Mouse (Mus musculus): Measurements from ENCODE around the gene Rpl27. TPM values are rescaled to one million over a fixed set of nuclear protein-coding genes. Genes with fewer than 3 reads are reported as not detected.
"Not testable (repeated sequence)": the region's sequence is repeated elsewhere in the genome, so short reads cannot be mapped to it uniquely, and the experiment has no call there.

Gene Rpl27
- total and polyA plus RNA-seq, 3 experiments, result 34.0 to 133 (median 75.2) TPM

DNA sequence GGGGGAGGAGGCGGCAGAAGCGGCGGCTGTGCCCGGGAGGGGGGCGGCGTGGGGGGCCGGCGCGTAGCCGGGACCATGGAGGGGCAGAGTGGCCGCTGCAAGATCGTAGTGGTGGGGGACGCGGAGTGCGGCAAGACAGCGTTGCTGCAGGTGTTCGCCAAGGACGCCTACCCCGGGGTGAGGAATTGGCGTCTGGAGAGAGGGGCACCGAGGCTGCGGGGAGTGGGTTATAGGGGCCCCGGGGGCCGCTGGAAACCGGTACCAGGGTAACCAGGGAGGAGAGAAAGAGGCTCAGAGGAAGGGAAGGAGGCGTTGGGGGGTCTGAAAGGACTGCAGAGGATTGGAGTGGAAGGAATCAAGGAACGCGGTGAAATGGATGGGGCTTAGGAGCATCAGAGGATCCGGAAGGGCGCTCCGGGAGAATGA, 26.2 kb downstream of the Rpl27 start:
- DNase-seq, result no peak

DNA sequence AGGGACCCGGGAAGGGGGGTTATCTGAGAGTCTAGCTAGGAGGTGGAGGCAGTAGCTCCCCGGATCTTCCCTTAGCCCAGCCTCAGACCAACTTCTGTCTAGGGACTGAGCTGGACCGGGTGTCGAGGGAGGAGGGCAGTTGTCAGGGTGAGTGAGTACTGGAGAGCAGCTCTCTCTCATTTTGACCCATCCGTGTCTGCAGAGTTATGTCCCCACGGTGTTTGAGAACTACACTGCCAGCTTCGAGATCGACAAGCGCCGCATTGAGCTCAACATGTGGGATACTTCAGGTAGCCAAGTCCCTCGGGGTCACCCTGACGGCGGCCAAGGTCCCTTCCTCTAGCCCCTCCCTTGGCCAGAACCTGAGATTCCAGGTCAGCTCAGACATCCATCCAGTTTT, 26.6 kb downstream of the Rpl27 start:
- DNase-seq, result no peak

DNA sequence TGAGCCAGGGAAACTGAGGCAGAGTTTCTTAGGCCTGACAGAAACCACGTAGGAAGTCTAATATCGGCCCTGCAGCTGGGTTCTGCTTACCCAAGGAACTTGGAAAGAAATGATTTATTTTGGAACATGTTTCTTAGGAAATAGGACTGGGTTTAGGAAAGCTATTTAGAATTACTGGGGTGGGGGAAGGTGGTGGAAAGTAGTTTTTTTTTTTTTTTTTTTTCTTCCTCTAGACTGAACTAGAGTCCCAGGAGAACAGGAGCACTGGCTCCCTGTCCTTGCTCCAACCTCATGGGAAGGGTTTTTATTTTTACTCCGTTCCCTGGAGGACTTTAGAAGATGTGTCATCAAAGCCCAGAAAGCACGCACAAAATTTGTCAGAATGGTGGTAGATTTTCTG, 27.1 kb downstream of the Rpl27 start:
- no peak for DNase-seq

DNA sequence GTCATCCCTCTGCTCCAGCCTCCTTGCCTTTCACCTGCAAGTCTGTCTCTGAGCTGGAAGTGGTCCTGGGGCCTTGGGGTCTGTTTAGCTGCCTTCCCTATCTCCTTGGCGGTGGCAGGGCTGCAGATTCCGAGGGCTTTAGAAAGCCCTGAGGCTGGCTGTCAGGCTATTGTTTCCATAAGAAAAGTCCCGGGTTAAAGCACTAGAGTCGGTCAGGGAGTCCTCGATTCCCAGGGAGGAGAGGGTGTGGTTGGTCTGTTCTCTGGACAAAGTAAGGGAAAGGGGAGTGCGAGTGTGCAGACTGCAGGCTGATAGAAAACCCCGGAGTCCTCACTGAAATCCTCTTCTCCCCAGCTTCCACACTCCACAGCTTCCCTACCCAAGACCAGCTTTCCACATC, 28.1 kb downstream of the Rpl27 start:
- DNase-seq, result no peak

DNA sequence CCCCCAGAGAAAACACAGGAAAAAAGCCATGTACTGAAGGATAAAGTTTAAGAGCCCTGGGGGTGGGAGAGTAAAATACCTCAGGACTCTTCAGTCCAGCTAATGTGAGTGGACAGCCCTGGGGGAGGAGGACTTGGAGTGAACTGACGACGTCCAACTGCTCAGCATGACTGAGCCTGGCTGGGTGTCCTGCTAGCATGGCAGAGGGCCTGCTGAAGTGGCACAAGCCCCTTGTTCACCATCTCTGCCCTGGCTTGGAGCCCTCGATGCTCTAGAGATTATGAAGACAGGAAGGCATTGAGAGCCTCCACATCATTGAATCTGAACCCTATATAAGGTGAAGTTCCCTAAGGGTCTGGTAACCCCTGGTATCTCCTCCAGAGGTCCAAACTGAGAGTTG, 29.8 kb downstream of the Rpl27 start:
- no peak for DNase-seq

DNA sequence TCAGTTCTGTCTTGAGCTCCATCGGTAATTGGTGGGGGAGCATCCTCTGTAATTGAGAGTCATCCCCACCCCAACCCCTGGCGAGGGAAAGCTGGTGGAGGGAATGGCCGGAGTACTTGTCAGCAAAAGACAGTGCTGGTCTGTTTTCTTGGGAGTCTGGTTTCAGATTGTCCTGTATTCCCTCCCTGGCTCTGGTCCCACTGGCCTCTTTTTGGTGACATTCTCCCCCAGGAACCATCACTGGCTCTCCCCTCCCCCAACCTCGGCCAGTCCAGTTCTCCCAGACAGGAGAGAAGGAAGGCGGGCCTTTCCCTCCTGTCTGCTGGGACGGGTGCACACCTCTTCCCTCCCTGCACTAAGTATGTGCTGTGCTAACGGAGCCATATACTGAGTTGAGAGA, 30.2 kb downstream of the Rpl27 start:
- DNase-seq, result no peak

DNA sequence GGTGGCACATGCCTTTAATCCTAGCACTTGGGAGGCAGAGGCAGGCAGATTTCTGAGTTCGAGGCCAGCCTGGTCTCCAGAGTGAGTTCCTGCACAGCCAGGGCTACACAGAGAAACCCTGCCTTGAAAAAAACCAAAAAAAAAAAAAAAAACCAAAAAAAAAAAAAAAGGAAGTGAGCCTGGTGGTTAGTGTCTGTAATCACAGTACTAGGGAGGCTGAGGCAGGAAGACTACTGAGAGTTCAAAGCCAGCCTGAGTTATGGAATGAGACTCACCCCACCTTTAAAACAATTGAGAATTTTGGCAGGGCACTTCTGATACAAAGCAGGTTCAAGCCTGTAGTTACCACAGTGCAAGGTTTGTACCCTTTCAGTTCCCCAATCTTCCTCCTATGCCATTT, 31.6 kb downstream of the Rpl27 start:
- not testable (repeated sequence) for DNase-seq

DNA sequence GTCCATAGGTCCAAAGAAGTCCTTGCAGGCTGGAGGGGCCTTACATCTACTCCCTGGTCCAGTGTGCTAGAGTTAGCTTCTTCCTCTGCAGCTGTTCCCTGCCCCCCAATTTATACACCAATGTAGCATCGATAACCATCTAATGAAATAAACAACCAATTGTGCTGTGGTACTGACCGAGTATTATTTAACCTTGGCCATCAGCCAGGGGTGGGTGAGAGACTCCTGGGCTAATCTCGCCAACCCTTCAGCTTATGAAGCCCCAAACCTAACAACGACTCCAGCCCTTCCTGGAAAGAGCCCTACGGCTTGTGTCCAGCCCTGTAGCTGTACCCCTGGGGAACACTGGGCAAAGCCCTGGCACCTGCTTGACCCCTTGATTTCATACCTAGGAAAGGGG, 32.2 kb downstream of the Rpl27 start:
- DNase-seq, result no peak

DNA sequence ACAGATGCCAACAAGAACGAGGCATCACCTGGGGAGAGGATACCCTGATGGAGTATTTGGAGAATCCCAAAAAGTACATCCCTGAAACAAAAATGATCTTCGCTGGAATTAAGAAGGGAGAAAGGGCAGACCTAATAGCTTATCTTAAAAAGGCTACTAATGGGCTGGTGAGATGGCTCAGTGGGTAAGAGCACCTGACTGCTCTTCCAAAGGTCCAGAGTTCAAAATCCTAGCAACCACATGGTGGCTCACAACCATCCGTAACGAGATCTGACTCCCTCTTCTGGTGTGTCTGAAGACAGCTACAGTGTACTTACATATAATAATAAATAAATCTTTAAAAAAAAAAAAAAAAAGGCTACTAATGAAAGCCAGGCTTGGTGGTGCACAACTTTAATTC, 34.3 kb downstream of the Rpl27 start:
- not testable (repeated sequence) for DNase-seq

DNA sequence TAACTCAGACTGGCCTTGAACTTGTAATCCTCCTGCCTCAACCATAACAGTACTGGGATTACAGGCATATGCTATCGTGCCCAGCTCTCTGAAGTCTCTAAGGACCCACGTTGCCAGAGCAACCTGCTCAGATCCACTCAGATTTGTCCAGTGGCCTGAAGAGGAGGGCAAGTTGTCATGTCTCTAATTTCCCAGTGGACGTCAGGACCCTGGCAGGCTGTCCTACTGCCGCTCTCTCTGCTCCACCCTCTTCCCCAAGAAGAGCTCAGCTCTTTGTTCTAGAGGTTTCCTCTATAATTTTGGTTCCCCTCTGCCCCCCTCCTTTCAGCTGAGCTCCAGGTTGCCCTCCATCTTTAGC, 35.1 kb downstream of the Rpl27 start:
- DNase-seq, result no peak

DNA sequence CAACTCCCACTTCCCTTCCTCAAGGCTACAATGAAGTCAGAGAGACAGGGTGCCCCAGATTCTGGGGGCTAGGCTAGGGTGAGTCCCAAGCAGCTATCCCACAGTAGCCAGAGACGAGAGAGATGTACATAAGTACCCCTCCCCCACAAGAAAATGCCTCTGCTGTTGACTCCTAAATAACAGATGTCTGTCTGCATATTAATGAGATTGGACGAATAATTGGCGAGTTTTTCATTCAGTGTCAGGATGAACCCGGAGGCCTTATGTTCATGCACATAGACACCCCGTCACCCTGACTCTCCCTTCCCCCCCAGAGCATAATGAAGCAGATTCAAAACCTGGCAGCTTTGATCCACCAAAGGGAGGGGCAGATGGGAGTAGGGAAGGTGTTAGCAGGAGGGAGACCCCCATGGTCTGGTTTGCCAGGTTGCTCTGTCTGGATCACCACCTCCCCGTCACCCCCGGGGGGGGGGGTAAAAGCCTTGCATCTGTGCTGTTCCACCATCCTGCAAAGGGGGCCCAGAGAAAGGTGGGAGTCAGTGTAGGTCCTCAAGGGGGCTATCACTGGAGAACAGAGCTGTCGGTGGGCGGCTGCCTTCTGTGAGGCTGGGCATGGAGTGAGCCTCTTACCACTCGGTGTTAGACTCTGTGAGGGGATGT, 35.6 kb downstream of the Rpl27 start:
- DNase-seq, result no peak

DNA sequence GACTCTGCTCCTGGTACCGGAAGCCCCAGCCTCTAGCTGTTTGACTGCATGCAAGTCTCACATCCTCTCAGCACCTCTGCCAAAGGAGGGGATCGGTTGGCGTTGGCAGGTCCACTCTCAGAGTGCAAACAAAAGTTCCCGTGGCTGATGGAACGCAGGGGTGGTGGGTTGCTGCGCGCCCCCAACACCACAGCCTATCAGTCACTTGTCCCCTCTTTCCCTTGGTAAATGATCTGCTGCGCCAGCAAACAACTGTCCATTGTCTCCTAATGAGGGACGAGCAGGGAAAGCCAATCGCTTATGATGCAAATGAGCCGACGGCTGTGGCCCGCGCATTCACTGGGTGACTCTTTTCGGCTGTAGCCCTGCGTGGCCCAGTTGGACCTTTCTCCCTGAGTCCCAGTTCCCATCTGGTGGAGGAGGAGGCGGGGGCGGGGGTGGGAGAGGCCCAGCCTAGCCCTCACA, 37.1 kb downstream of the Rpl27 start:
- DNase-seq, result no peak

DNA sequence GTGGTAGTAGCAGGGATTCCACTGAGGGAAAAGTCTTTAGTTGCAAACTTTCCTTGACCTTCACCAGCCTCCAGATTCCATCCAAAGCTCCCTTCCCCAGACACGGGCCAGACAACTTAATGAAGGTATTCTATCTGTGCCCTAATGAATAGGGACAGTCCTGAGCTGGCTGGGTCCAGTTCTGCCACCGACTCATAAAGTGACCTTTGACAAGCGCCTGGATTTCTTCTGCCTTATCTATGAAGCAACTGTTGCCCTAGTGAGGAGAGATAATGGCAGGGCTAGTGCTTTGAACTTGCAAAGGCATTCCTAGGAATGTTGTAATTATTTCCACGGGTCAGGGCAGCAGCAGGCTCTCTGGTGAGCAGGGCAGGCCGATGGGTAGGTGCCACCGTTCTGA, 38.8 kb downstream of the Rpl27 start:
- DNase-seq, result peak; percentile 42

DNA sequence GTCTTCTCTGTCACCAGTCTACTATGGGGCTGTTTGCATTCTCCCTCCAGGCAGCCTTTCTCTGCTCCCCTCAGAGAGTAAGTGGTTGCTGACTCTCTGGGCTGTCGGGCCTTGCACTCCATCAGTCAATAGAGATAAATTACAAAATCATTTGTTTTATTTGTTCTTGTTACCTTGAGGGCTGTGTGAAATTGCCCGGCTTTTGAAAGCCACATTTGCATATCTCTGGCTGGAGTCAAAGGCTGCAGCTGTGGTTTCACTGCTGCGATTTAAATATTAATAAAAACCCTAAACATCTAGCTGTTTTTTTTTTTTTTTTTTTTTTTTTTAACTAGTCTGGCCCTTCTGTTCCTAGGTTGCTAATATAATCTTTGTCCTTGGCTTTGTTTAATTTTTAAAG, 41.7 kb downstream of the Rpl27 start:
- DNase-seq, result no peak

DNA sequence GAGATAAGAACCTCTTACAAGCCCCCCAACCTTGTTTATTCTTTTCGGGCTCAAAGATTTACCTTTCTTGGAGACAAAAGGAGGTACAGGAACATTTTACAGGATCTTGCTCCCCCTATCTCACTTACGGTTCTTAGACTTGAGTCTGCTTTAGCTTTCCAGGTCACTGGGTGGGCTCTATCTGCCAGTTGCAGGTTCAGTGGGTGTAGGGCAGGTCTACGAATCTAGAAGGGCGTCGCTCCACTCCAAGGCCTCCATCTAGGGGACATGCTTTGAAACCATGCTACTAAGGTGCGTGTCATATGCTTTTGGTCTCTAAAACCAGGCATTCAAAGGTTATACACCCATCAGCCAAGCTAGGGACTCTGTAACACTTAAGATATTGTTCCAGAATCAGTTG, 42.1 kb downstream of the Rpl27 start:
- DNase-seq, result no peak

DNA sequence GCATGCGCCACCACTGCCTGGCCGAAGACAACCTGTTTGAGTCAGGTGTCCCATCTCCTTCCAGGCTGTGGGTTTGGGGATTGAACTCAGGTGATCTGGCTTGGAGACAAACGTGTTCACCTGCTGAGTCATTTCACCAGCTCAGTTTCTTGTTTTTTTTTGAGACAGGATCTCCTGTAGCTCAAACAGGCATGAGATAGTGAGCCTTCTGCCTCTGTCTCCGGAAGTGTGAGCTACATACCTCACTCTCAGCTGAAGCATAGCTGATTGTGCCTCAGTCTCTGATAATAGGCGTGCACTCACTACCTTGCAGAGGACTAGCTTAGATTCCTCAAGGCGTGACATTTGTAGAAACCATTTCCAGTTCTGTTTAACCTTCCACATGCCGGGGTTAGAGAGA, 42.7 kb downstream of the Rpl27 start:
- DNase-seq, result no peak

DNA sequence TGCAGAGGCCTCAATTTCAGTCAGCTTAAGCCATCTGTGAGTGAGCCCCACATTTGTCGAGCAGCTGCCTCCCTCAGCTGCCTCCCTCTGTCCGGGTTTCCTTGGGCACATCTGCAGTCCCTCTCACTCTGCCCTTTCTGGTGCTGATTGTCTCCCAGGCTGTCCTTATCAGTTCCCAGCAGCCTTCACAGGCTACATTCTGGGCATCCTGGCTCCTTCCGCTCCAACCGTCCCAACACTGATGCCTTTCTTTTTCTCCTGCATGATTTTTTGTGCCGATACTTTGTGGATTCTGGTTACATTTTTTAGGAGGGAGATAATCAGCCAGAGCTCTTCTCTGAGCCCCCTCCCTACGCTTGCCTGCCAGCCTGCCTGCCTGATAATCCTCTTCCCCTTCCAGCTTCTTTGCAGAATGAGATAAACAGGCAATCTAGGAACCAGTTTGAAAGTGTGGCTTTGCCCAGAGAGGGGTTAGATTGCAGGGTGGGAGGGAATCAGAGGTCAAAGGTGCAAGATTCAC, 43.5 kb downstream of the Rpl27 start:
- no peak for DNase-seq

DNA sequence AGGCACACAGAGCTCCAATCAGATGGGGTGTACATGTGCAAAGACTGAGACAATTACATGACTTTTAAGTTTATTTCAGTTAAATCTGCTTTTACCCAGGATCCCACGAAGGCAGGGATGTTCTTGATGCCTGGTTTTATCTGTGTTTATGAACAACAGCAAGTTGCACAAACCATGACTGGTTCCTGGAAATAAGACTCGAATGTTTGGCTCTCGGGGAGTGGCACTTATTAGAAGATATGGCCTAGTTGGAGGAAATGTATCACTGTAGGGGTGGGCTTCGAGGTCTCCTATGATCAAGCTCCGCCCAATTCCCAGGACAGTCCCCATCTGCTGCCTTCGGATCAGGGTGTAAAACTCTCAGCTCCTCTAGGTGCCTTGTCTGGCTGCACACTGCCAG, 44.0 kb downstream of the Rpl27 start:
- DNase-seq, result no peak

Small RNAs within 50 kb of the gene (microRNA-seq; reads per million reads assigned to microRNA genes)
- 0 to 0.88 reads per million in 2 experiments for gene Mir6929

Other genes starting within 250 kb of the Rpl27 start
- gene Ezh1, start 215.8 kb upstream of the Rpl27 start, total RNA-seq (2021), result 10 to 100 TPM; 31.3 to 35.0 TPM
- 17.1 and 20.1 TPM in 2 replicates for gene Ezh1, start 215.8 kb upstream of the Rpl27 start, polyA plus RNA-seq (2012; rRNA removed)
- gene Ramp2, start 196.3 kb upstream of the Rpl27 start, total RNA-seq (2021), result 10 to 100 TPM; 46.5 to 46.9 TPM
- gene Ramp2, start 196.3 kb upstream of the Rpl27 start, polyA plus RNA-seq (2012; rRNA removed), result 109 and 114 TPM in 2 replicates
- 100 to 1,000 TPM; 102 to 116 TPM for gene Vps25, start 188.6 kb upstream of the Rpl27 start, total RNA-seq (2021)
- gene Vps25, start 188.6 kb upstream of the Rpl27 start, polyA plus RNA-seq (2012; rRNA removed), result 186 and 204 TPM in 2 replicates
- 1 to 10 TPM; 2.1 to 3.7 TPM for gene Wnk4, start 181.7 kb upstream of the Rpl27 start, total RNA-seq (2021)
- 0.62 and 0.94 TPM in 2 replicates for gene Wnk4, start 181.7 kb upstream of the Rpl27 start, polyA plus RNA-seq (2012; rRNA removed)
- under 1 TPM; 0.32 to 0.38 TPM for gene Cntd1, start 163.3 kb upstream of the Rpl27 start, total RNA-seq (2021)
- gene Cntd1, start 163.3 kb upstream of the Rpl27 start, polyA plus RNA-seq (2012; rRNA removed), result 0.06 and 0.11 TPM in 2 replicates
- gene Coa3, start 163.2 kb upstream of the Rpl27 start, total RNA-seq (2021), result 10 to 100 TPM; 68.3 to 84.3 TPM
- gene Coa3, start 163.2 kb upstream of the Rpl27 start, polyA plus RNA-seq (2012; rRNA removed), result 380 and 465 TPM in 2 replicates
- 100 to 1,000 TPM; 107 to 160 TPM for gene Becn1, start 140.0 kb upstream of the Rpl27 start, total RNA-seq (2021)
- gene Becn1, start 140.0 kb upstream of the Rpl27 start, polyA plus RNA-seq (2012; rRNA removed), result 81.6 and 126 TPM in 2 replicates
- gene Psme3, start 126.1 kb upstream of the Rpl27 start, total RNA-seq (2021), result 100 to 1,000 TPM; 129 to 161 TPM
- gene Psme3, start 126.1 kb upstream of the Rpl27 start, polyA plus RNA-seq (2012; rRNA removed), result 31.7 and 45.2 TPM in 2 replicates
- 1 to 10 TPM; 4.9 to 5.5 TPM for gene Aoc2, start 117.2 kb upstream of the Rpl27 start, total RNA-seq (2021)
- gene Aoc2, start 117.2 kb upstream of the Rpl27 start, polyA plus RNA-seq (2012; rRNA removed), result 6.3 and 7.7 TPM in 2 replicates
- gene Aoc3, start 111.7 kb upstream of the Rpl27 start, total RNA-seq (2021), result 10 to 100 TPM; 48.4 to 76.6 TPM
- 69.3 and 101 TPM in 2 replicates for gene Aoc3, start 111.7 kb upstream of the Rpl27 start, polyA plus RNA-seq (2012; rRNA removed)
- 10 to 100 TPM in 1 of 2 experiments, 1 to 10 TPM in 1; 1.8 to 24.0 TPM for gene G6pc, start 74.7 kb upstream of the Rpl27 start, total RNA-seq (2021)
- gene G6pc, start 74.7 kb upstream of the Rpl27 start, polyA plus RNA-seq (2012; rRNA removed), result 0.13 and 0.26 TPM in 2 replicates
- 10 to 100 TPM; 21.8 to 38.2 TPM for gene Aarsd1, start 24.7 kb upstream of the Rpl27 start, total RNA-seq (2021)
- 25.0 and 28.1 TPM in 2 replicates for gene Aarsd1, start 24.7 kb upstream of the Rpl27 start, polyA plus RNA-seq (2012; rRNA removed)
- gene Gm27029, start 17.5 kb upstream of the Rpl27 start, total RNA-seq (2021), result 1 to 10 TPM; 1.9 to 5.6 TPM
- 0.24 TPM in 1 of 2 replicates, not detected in the other for gene Gm27029, start 17.5 kb upstream of the Rpl27 start, polyA plus RNA-seq (2012; rRNA removed)
- 10 to 100 TPM; 23.7 to 24.4 TPM for gene Rundc1, start 17.2 kb upstream of the Rpl27 start, total RNA-seq (2021)
- gene Rundc1, start 17.2 kb upstream of the Rpl27 start, polyA plus RNA-seq (2012; rRNA removed), result 22.0 and 22.1 TPM in 2 replicates
- gene Ptges3l, start 17.0 kb upstream of the Rpl27 start, total RNA-seq (2021), result 1 to 10 TPM; 2.1 to 4.3 TPM
- 0.93 and 1.1 TPM in 2 replicates for gene Ptges3l, start 17.0 kb upstream of the Rpl27 start, polyA plus RNA-seq (2012; rRNA removed)
- 10 to 100 TPM; 33.2 to 40.5 TPM for gene Ifi35, start 6.1 kb downstream of the Rpl27 start, total RNA-seq (2021)
- gene Ifi35, start 6.1 kb downstream of the Rpl27 start, polyA plus RNA-seq (2012; rRNA removed), result 32.3 and 44.1 TPM in 2 replicates
- 10 to 100 TPM in 1 of 2 experiments, 1 to 10 TPM in 1; 6.0 to 12.9 TPM for gene Rnd2, start 22.7 kb downstream of the Rpl27 start, total RNA-seq (2021)
- 6.0 and 11.3 TPM in 2 replicates for gene Rnd2, start 22.7 kb downstream of the Rpl27 start, polyA plus RNA-seq (2012; rRNA removed)
- gene Vat1, start 23.9 kb downstream of the Rpl27 start, total RNA-seq (2021), result 100 to 1,000 TPM in 1 of 2 experiments, 10 to 100 TPM in 1; 95.6 to 189 TPM
- 151 and 157 TPM in 2 replicates for gene Vat1, start 23.9 kb downstream of the Rpl27 start, polyA plus RNA-seq (2012; rRNA removed)
- gene Brca1, start 109.7 kb downstream of the Rpl27 start, total RNA-seq (2021), result 1 to 10 TPM in 1 of 2 experiments, under 1 TPM in 1; 0.84 to 1.3 TPM
- gene Brca1, start 109.7 kb downstream of the Rpl27 start, polyA plus RNA-seq (2012; rRNA removed), result 0.11 and 0.20 TPM in 2 replicates
- 100 to 1,000 TPM; 130 to 134 TPM for gene Nbr1, start 109.9 kb downstream of the Rpl27 start, total RNA-seq (2021)
- 121 and 141 TPM in 2 replicates for gene Nbr1, start 109.9 kb downstream of the Rpl27 start, polyA plus RNA-seq (2012; rRNA removed)
- gene Tmem106a, start 139.9 kb downstream of the Rpl27 start, total RNA-seq (2021), result 10 to 100 TPM; 14.4 to 17.0 TPM
- gene Tmem106a, start 139.9 kb downstream of the Rpl27 start, polyA plus RNA-seq (2012; rRNA removed), result 25.1 and 28.6 TPM in 2 replicates
- gene Gm11634, start 157.0 kb downstream of the Rpl27 start, total RNA-seq (2021), result not detected
- gene Gm11634, start 157.0 kb downstream of the Rpl27 start, polyA plus RNA-seq (2012; rRNA removed), result not detected in 2 replicates
- 10 to 100 TPM; 28.7 to 29.8 TPM for gene Rdm1, start 184.9 kb downstream of the Rpl27 start, total RNA-seq (2021)
- 17.5 and 19.9 TPM in 2 replicates for gene Rdm1, start 184.9 kb downstream of the Rpl27 start, polyA plus RNA-seq (2012; rRNA removed)
- gene Arl4d, start 223.2 kb downstream of the Rpl27 start, total RNA-seq (2021), result 10 to 100 TPM; 10.8 to 16.6 TPM
- 4.0 and 4.8 TPM in 2 replicates for gene Arl4d, start 223.2 kb downstream of the Rpl27 start, polyA plus RNA-seq (2012; rRNA removed)

Measured in adrenal gland, adult 2 months (tissue).